Mouse (Mus musculus): ENCODE data around the gene Hist1h2bc. TPM values are rescaled to one million over a fixed set of nuclear protein-coding genes. Genes with fewer than 3 reads are reported as not detected.

Gene Hist1h2bc
- polyA plus RNA-seq, 1 experiment from 2014 or later, result 78.2 TPM

DNA sequence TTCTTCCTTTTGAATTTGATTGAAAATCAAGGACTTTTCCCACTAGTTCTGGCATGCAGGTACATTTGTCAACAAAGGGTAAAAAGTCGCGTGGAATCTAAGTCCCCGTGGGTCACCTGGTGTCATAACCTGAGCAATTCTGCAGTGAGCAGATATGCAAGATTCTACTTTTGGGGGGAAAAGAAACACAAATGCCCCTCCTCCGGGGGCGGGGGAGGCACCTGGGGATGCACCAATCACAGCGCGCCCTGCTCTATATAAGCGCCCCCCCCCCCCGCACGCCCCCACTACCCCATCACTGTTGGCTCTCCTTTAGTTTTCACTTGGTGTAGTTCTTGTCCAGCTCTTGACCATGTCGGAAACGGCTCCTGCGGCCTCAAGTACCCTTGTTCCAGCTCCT is 11.5 kb downstream of the Hist1h2bc start, which contains the start of gene Hist1h1t:
Hist1h1t (plus strand) TSS at position 301 of the 400 bp plus-strand sequence.
- Histone ChIP-seq H3K4me3 (ENCODE audit: low read depth, low read length) (no peak within 1 kb of the TSS), H3K9me3 (ENCODE audit: control insufficient read depth, low read length) (no peaks in the 10 kb centered on the region), H3K4me1 (ENCODE audit: control insufficient read depth, insufficient read depth, low read length) (0 out of 2 replicates have a peak, but pooled peaks cover 3% of the 10 kb centered on the region), H3K36me3 (ENCODE audit: control insufficient read depth, insufficient read depth, low read length) (no peaks in the 10 kb centered on the region), H3K4me2 (ENCODE audit: low read depth, low read length) (peak within 1 kb of the TSS; percentile 19; the same call in 1 of the 2 replicates), H3K9ac (ENCODE audit: low read depth, low read length) (no peak within 1 kb of the TSS), H3K27ac (replicated peaks; ENCODE audit: low read depth, low read length) (no peak within 1 kb of the TSS), H3K27me3 (replicated peaks; ENCODE audit: control insufficient read depth, insufficient read depth, low read length) (no peaks in the 10 kb centered on the region)
- 44% methylated on average over 11 of the region's 13 CpGs for WGBS
- no peak for ATAC-seq (ENCODE audit: low read depth)
- DNase-seq (ENCODE audit: low spot score), result no peak

- WGBS, result 64% methylated on average over 15 of the region's 15 CpGs
- ATAC-seq (ENCODE audit: low read depth) (no peak), DNase-seq (ENCODE audit: low spot score) (no peak)
- Histone ChIP-seq H3K9ac (ENCODE audit: low read depth, low read length) (no peak overlapping the region), H3K4me3 (ENCODE audit: low read depth, low read length) (no peak overlapping the region), H3K4me2 (ENCODE audit: low read depth, low read length) (peak overlapping the region; percentile 19; the same call in 1 of the 2 replicates), H3K9me3 (ENCODE audit: control insufficient read depth, low read length) (no peaks in the 10 kb centered on the region), H3K27ac (replicated peaks; ENCODE audit: low read depth, low read length) (no peak overlapping the region), H3K4me1 (ENCODE audit: control insufficient read depth, insufficient read depth, low read length) (0 out of 2 replicates have a peak, but pooled peaks cover 3% of the 10 kb centered on the region), H3K36me3 (ENCODE audit: control insufficient read depth, insufficient read depth, low read length) (no peaks in the 10 kb centered on the region), H3K27me3 (replicated peaks; ENCODE audit: control insufficient read depth, insufficient read depth, low read length) (no peaks in the 10 kb centered on the region)
These were observed 12.1 kb downstream of the Hist1h2bc start for GRCm38 (mm10) chr13:23696061-23696474.

DNA sequence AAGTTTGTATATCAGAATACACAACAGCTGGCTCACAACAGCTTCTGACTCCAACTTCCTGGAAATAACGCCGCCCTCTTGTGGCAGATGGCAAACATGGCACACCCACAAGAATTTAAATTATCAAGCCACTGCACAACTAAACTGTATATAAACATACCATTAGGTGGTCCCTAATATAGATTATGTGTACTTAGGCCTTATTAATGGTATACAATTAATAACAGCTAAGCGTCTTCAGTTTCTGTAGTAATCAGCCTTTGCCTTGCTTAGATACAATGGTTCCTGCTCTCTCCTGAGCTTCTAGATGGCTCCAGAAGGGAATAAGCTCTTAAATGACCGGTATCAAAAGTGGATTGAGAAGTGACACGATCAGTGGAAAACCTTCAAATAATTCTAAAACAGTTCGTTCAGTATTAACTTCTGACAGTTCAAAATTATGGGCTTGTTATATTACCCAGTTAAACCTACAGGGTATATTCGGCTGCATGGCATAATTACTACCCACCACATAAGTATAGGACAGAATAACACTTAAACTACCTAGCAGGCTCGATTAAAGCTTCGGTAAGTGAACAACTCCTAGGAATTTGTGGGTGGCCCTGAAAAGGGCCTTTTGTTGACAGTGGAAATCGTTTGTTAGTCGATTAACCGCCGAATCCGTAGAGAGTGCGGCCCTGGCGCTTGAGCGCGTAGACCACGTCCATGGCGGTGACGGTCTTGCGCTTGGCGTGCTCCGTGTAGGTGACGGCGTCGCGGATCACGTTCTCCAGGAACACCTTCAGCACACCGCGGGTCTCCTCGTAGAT is 13.7 kb downstream of the Hist1h2bc start:
- 0 out of 2 replicates have a peak, but pooled peaks cover 3% of the 10 kb centered on the region for H3K4me1 ChIP-seq (ENCODE audit: control insufficient read depth, insufficient read depth, low read length)
- peak overlapping the region; percentile 92 for H3K27ac ChIP-seq (replicated peaks; ENCODE audit: low read depth, low read length)
- H3K4me2 ChIP-seq (ENCODE audit: low read depth, low read length), result peak overlapping the region; percentile 64
- DNase-seq (ENCODE audit: low spot score) (peak; percentile 91), ATAC-seq (ENCODE audit: low read depth) (peak; percentile 42)
- no peaks in the 10 kb centered on the region for H3K36me3 ChIP-seq (ENCODE audit: control insufficient read depth, insufficient read depth, low read length)
- H3K9me3 ChIP-seq (ENCODE audit: control insufficient read depth, low read length), result no peaks in the 10 kb centered on the region
- peak overlapping the region; percentile 71 for H3K9ac ChIP-seq (ENCODE audit: low read depth, low read length)
- WGBS, result under 1% methylated on average over 18 of the region's 32 CpGs
- H3K4me3 ChIP-seq (ENCODE audit: low read depth, low read length), result peak overlapping the region; percentile 43
- H3K27me3 ChIP-seq (replicated peaks; ENCODE audit: control insufficient read depth, insufficient read depth, low read length), result no peaks in the 10 kb centered on the region

DNA sequence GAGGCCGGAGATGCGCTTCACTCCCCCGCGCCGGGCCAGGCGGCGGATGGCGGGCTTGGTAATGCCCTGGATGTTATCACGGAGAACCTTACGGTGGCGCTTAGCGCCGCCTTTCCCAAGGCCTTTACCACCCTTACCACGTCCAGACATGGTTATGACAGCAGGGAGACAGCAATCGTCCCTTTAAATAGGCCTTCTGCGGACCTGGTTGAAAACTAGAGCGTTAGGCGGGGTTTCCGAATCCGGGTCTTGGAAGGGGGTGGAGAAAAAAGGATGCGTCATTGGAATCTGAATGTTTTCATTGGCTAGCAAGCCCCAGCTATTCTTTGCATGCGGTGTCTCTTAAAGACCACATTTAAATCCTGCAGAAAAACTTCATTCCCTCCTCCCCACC is 14.3 kb downstream of the Hist1h2bc start, which contains the start of gene Hist1h4c:
Hist1h4c (minus strand) TSS at position 155 of the 394 bp plus-strand sequence.
- peak within 1 kb of the TSS; percentile 92 for H3K27ac ChIP-seq (replicated peaks; ENCODE audit: low read depth, low read length)
- H3K9ac ChIP-seq (ENCODE audit: low read depth, low read length), result peak within 1 kb of the TSS; percentile 71
- ATAC-seq (ENCODE audit: low read depth) (peak; percentile 96), DNase-seq (ENCODE audit: low spot score) (peak; percentile 98)
- H3K4me3 ChIP-seq (ENCODE audit: low read depth, low read length), result peak within 1 kb of the TSS; percentile 43
- 0 out of 2 replicates have a peak, but pooled peaks cover 3% of the 10 kb centered on the region for H3K4me1 ChIP-seq (ENCODE audit: control insufficient read depth, insufficient read depth, low read length)
- WGBS, result 0% methylated on average over 21 of the region's 22 CpGs
- no peaks in the 10 kb centered on the region for H3K36me3 ChIP-seq (ENCODE audit: control insufficient read depth, insufficient read depth, low read length)
- H3K4me2 ChIP-seq (ENCODE audit: low read depth, low read length), result peak within 1 kb of the TSS; percentile 64
- H3K9me3 ChIP-seq (ENCODE audit: control insufficient read depth, low read length), result no peaks in the 10 kb centered on the region
- no peaks in the 10 kb centered on the region for H3K27me3 ChIP-seq (replicated peaks; ENCODE audit: control insufficient read depth, insufficient read depth, low read length)

DNA sequence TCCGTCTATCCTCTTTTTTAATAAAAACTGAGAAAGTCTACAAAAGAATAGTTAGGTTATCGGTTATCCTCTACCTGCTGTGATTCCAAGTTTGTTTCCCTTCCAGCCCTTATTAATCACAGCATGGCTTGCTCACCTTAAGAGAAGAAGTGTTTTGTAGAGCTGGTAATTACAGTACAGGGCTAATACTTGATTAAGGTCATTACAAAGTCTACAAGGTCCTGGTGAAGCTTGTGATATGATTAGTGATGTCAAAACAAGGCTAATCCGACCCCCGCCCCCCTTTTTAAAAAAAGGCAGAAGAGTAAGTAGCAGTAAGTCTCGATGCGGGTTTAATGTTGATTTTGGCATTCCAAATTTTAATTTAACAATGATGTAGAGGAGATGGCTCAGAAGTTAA is 15.0 kb downstream of the Hist1h2bc start:
- ATAC-seq (ENCODE audit: low read depth) (no peak), DNase-seq (ENCODE audit: low spot score) (no peak)
- H3K9ac ChIP-seq (ENCODE audit: low read depth, low read length), result peak overlapping the region; percentile 5; the same call in 1 of the 2 replicates
- H3K9me3 ChIP-seq (ENCODE audit: control insufficient read depth, low read length), result no peaks in the 10 kb centered on the region
- H3K4me2 ChIP-seq (ENCODE audit: low read depth, low read length), result peak overlapping the region; percentile 33
- H3K27ac ChIP-seq (replicated peaks; ENCODE audit: low read depth, low read length), result peak overlapping the region; percentile 61
- 59% methylated on average over 6 of the region's 6 CpGs for WGBS
- no peaks in the 10 kb centered on the region for H3K27me3 ChIP-seq (replicated peaks; ENCODE audit: control insufficient read depth, insufficient read depth, low read length)
- 0 out of 2 replicates have a peak, but pooled peaks cover 3% of the 10 kb centered on the region for H3K4me1 ChIP-seq (ENCODE audit: control insufficient read depth, insufficient read depth, low read length)
- H3K36me3 ChIP-seq (ENCODE audit: control insufficient read depth, insufficient read depth, low read length), result no peaks in the 10 kb centered on the region
- no peak overlapping the region for H3K4me3 ChIP-seq (ENCODE audit: low read depth, low read length)

GRCm38 (mm10) chr13:23699767-23700166 is 15.8 kb downstream of the Hist1h2bc start:
- Histone ChIP-seq H3K27ac (replicated peaks; ENCODE audit: low read depth, low read length) (no peak overlapping the region), H3K9me3 (ENCODE audit: control insufficient read depth, low read length) (no peaks in the 10 kb centered on the region), H3K27me3 (replicated peaks; ENCODE audit: control insufficient read depth, insufficient read depth, low read length) (no peaks in the 10 kb centered on the region), H3K36me3 (ENCODE audit: control insufficient read depth, insufficient read depth, low read length) (no peaks in the 10 kb centered on the region), H3K9ac (ENCODE audit: low read depth, low read length) (no peak overlapping the region), H3K4me1 (ENCODE audit: control insufficient read depth, insufficient read depth, low read length) (0 out of 2 replicates have a peak, but pooled peaks cover 3% of the 10 kb centered on the region), H3K4me2 (ENCODE audit: low read depth, low read length) (no peak overlapping the region), H3K4me3 (ENCODE audit: low read depth, low read length) (no peak overlapping the region)
- ATAC-seq (ENCODE audit: low read depth) (no peak), DNase-seq (ENCODE audit: low spot score) (no peak)
- WGBS, result 71% methylated on average over 3 of the region's 3 CpGs

DNA sequence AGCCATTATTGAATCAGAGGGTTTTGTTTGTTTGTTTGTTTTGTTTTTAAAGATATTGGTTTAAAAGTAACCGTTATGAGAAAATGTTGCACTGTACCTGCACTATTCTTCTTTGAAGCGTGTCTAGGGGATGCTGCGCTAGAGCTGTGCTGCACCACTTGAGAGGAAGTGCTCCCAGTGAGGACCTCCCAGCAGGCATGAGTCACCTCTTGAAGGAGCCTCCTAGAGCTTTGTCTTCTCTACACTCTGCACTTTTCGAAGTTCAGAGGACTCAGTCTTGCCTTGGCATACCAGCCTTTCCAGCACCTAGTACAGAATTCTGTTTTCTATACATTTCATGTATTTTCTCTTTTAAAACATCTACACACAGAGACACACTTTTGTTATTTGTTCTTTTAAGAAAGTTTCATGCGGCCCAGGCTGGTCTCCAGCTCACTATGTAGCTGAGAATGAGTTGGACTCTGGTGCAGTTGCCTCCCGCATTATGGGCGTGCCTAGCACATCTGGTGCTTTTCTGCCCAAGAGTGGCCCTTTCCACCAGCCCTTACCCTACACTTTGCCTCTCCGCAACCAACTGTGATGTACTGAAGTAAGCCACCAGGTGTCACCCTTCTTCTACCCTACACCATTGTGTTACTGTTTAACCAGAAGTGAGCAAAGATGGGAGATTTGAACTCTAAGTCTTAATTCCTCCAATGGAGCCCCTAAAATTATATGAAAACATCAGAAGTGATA is 17.0 kb downstream of the Hist1h2bc start:
- Histone ChIP-seq H3K27ac (replicated peaks; ENCODE audit: low read depth, low read length) (no peak overlapping the region), H3K4me3 (ENCODE audit: low read depth, low read length) (no peak overlapping the region), H3K9ac (ENCODE audit: low read depth, low read length) (no peak overlapping the region), H3K36me3 (ENCODE audit: control insufficient read depth, insufficient read depth, low read length) (no peaks in the 10 kb centered on the region), H3K9me3 (ENCODE audit: control insufficient read depth, low read length) (no peaks in the 10 kb centered on the region), H3K4me2 (ENCODE audit: low read depth, low read length) (no peak overlapping the region), H3K27me3 (replicated peaks; ENCODE audit: control insufficient read depth, insufficient read depth, low read length) (no peaks in the 10 kb centered on the region), H3K4me1 (ENCODE audit: control insufficient read depth, insufficient read depth, low read length) (0 out of 2 replicates have a peak, but pooled peaks cover 2% of the 10 kb centered on the region)
- WGBS, result 26% methylated on average over 8 of the region's 8 CpGs
- DNase-seq (ENCODE audit: low spot score) (peak; percentile 87), ATAC-seq (ENCODE audit: low read depth) (peak; percentile 59)

GRCm38 (mm10) chr13:23702220-23702619 is 18.2 kb downstream of the Hist1h2bc start:
- H3K27me3 ChIP-seq (replicated peaks; ENCODE audit: control insufficient read depth, insufficient read depth, low read length), result no peaks in the 10 kb centered on the region
- ATAC-seq (ENCODE audit: low read depth) (no peak), DNase-seq (ENCODE audit: low spot score) (no peak)
- H3K9ac ChIP-seq (ENCODE audit: low read depth, low read length), result no peak overlapping the region
- H3K4me1 ChIP-seq (ENCODE audit: control insufficient read depth, insufficient read depth, low read length), result no peaks in the 10 kb centered on the region
- no peak overlapping the region for H3K27ac ChIP-seq (replicated peaks; ENCODE audit: low read depth, low read length)
- no peak overlapping the region for H3K4me3 ChIP-seq (ENCODE audit: low read depth, low read length)
- 70% methylated on average over 4 of the region's 4 CpGs for WGBS
- H3K36me3 ChIP-seq (ENCODE audit: control insufficient read depth, insufficient read depth, low read length), result no peaks in the 10 kb centered on the region
- no peak overlapping the region for H3K4me2 ChIP-seq (ENCODE audit: low read depth, low read length)
- no peaks in the 10 kb centered on the region for H3K9me3 ChIP-seq (ENCODE audit: control insufficient read depth, low read length)

Data from embryonic facial prominence, embryonic 14.5 days (tissue).